Mouse (Mus musculus) olfactory bulb, adult 2 months (tissue): ENCODE measurements around the gene 4930426L09Rik.

Experiments used
- CTCF ChIP-seq: fragments of 200-500 bp; IDR thresholded peaks from 2 replicates; pipeline ENCODE4 v1.5.1; 2012; ENCODE audit warnings: low read depth, mild to moderate bottlenecking, low read length, moderate library complexity; ENCODE audit not compliant: insufficient read depth
- POLR2A ChIP-seq: fragments of 200-500 bp; IDR thresholded peaks from 2 replicates; pipeline ENCODE4 v1.6.1; 2012; ENCODE audit warnings: mild to moderate bottlenecking, low read depth, low read length, moderate library complexity; ENCODE audit not compliant: insufficient read depth

- TF ChIP-seq POLR2A: no peak
- TF ChIP-seq CTCF: no peak
Observed at GRCm38 (mm10) chr2:18956945-18957344, 41.2 kb upstream of the 4930426L09Rik start.
